Mouse (Mus musculus) intestine, embryonic 15.5 days (tissue): ENCODE measurements around the gene Gm20388. TPM values are rescaled to one million over a fixed set of nuclear protein-coding genes. Genes with fewer than 3 reads are reported as not detected.

Experiments used
- ATAC-seq: fragments of 200-750 bp; cut with Nextera tagmentation; 2 replicates; pipeline ENCODE4 v1.8.0; 2017; ENCODE audit warnings: moderate TSS enrichment, moderate library complexity
- H3K27ac ChIP-seq: fragments of 300-500 bp; sonication (generic); 2 replicates; pipeline ENCODE4 v1.5.1; 2015; ENCODE audit warnings: mild to moderate bottlenecking, inconsistent platforms
- H3K27me3 ChIP-seq: fragments of 300-500 bp; sonication (generic); replicated peaks from 2 replicates; pipeline ENCODE4 v1.6.1; 2015; ENCODE audit warnings: inconsistent platforms
- H3K36me3 ChIP-seq: fragments of 300-500 bp; sonication (generic); 2 replicates; pipeline ENCODE4 v1.6.1; 2015; ENCODE audit warnings: inconsistent platforms
- H3K4me1 ChIP-seq: fragments of 300-500 bp; sonication (generic); replicated peaks from 2 replicates; pipeline ENCODE4 v1.6.1; 2015; ENCODE audit warnings: inconsistent platforms
- H3K4me2 ChIP-seq: fragments of 300-500 bp; sonication (generic); replicated peaks from 2 replicates; pipeline ENCODE4 v1.6.1; 2015; ENCODE audit warnings: mild to moderate bottlenecking, inconsistent platforms
- H3K4me3 ChIP-seq: fragments of 300-500 bp; sonication (generic); replicated peaks from 2 replicates; pipeline ENCODE4 v1.5.1; 2015; ENCODE audit warnings: inconsistent platforms
- H3K9ac ChIP-seq: fragments of 300-500 bp; sonication (generic); 2 replicates; pipeline ENCODE4 v1.6.1; 2015; ENCODE audit warnings: inconsistent platforms
- H3K9me3 ChIP-seq: fragments of 300-500 bp; sonication (generic); 2 replicates; pipeline ENCODE4 v1.6.1; 2016; ENCODE audit warnings: inconsistent platforms
- WGBS: fragments of 180-500 bp; shearing (Covaris S2); methylation state at CpG from one replicate; pipeline ENCODE4 v1.1.7; 2015; 5-methylcytosine and 5-hydroxymethylcytosine counted together
- polyA plus RNA-seq: library from polyadenylated mRNA; unstranded; fragments of >200 nt; fragmentation: Nextera tagmentation; extraction: Ambion mirVana; gene quantifications from 2 replicates; pipeline ENCODE4 v1.2.1, GENCODE M21; 2015

Gene Gm20388
- polyA plus RNA-seq, 1 experiment from 2014 or later: not detected

- Histone ChIP-seq H3K4me1 (peaks cover 32% of the 10 kb centered on the region), H3K4me2 (no peak overlapping the region), H3K9ac (no peak overlapping the region), H3K36me3 (no peaks in the 10 kb centered on the region), H3K4me3 (no peak overlapping the region), H3K9me3 (no peaks in the 10 kb centered on the region), H3K27ac (no peak overlapping the region), H3K27me3 (no peaks in the 10 kb centered on the region)
- ATAC-seq: no peak
- 60% methylated on average over 3 of the region's 3 CpGs for WGBS
Observed at GRCm38 (mm10) chr8:122935912-122936311, 3025.3 kb downstream of the Gm20388 start.

DNA sequence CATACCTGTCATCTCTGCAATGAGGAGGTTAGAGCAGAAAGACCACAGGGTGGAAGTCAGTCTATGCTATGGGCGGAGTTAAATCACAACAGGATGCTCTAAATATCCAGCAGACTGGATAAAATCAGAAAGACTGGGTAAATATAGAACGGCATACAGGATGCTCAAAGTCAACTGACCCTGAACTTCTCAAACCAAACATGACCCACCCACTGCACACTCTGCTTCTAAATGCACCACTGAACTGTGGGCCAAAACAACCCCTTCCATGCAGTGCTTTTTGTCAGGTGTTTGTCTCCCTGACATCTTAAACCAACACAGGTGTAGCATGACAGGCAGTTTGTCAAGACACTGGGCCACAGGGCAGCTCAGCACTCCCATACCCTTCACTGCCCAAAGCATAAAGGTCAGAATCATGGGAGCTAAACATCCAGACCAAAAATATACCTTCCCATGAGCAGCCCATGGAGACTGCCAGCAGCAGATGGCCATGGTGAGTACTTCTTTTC, 3027.0 kb downstream of the Gm20388 start:
- H3K4me2 ChIP-seq: no peak overlapping the region
- H3K36me3 ChIP-seq: no peaks in the 10 kb centered on the region
- H3K27ac ChIP-seq: no peak overlapping the region
- no peaks in the 10 kb centered on the region for H3K9me3 ChIP-seq
- 56% methylated on average over 2 of the region's 2 CpGs for WGBS
- H3K27me3 ChIP-seq: no peaks in the 10 kb centered on the region
- no peak overlapping the region for H3K4me3 ChIP-seq
- H3K9ac ChIP-seq: no peak overlapping the region
- H3K4me1 ChIP-seq: peaks cover 22% of the 10 kb centered on the region
- ATAC-seq: no peak

DNA sequence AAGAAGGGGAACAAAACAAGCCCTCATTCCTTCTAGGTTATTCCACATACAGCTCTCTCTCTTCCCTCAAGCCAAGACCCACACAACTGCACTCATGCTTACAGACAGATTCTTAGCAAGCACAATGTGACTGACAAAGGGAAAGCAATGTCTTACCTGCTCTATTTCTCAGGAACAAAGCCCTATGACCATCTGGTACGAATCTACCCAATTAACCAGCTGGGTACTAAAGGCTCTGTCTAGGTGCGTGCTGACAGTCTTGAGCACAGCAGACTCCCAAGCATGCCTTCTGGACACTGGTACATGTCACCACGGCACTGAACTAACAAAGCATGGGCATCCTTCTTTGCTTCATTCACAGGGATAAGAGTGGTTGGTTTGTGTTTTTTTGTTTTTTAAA, 3027.5 kb downstream of the Gm20388 start:
- WGBS: 79% methylated on average over 3 of the region's 3 CpGs
- Histone ChIP-seq H3K4me3 (no peak overlapping the region), H3K9me3 (no peaks in the 10 kb centered on the region), H3K27me3 (no peaks in the 10 kb centered on the region), H3K4me1 (peaks cover 22% of the 10 kb centered on the region), H3K9ac (no peak overlapping the region), H3K4me2 (no peak overlapping the region), H3K27ac (no peak overlapping the region), H3K36me3 (no peaks in the 10 kb centered on the region)
- ATAC-seq: no peak

DNA sequence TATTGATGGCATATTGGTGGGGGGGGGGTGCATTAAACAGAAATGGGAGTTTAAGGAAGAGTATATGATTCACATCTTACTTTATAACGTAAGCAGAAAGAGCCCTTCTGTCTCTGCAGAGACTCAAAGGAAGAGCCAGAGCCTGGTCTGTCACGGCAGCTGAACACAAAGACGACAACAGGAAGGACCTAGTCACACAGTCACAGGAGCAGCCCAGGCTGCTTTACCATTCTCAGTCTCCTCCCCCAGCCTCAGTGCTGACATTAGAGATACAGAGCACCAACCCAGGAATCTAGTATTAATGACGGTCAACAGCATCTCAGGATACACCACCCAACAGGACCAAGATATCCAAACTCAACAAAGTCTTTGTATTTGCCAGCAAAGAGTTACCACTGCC, 3027.9 kb downstream of the Gm20388 start:
- H3K36me3 ChIP-seq: no peaks in the 10 kb centered on the region
- no peak overlapping the region for H3K4me2 ChIP-seq
- no peaks in the 10 kb centered on the region for H3K9me3 ChIP-seq
- H3K9ac ChIP-seq: no peak overlapping the region
- no peak for ATAC-seq
- H3K27ac ChIP-seq: no peak overlapping the region
- H3K4me3 ChIP-seq: no peak overlapping the region
- peaks cover 22% of the 10 kb centered on the region for H3K4me1 ChIP-seq
- 21% methylated on average over 4 of the region's 4 CpGs for WGBS
- H3K27me3 ChIP-seq: no peaks in the 10 kb centered on the region

DNA sequence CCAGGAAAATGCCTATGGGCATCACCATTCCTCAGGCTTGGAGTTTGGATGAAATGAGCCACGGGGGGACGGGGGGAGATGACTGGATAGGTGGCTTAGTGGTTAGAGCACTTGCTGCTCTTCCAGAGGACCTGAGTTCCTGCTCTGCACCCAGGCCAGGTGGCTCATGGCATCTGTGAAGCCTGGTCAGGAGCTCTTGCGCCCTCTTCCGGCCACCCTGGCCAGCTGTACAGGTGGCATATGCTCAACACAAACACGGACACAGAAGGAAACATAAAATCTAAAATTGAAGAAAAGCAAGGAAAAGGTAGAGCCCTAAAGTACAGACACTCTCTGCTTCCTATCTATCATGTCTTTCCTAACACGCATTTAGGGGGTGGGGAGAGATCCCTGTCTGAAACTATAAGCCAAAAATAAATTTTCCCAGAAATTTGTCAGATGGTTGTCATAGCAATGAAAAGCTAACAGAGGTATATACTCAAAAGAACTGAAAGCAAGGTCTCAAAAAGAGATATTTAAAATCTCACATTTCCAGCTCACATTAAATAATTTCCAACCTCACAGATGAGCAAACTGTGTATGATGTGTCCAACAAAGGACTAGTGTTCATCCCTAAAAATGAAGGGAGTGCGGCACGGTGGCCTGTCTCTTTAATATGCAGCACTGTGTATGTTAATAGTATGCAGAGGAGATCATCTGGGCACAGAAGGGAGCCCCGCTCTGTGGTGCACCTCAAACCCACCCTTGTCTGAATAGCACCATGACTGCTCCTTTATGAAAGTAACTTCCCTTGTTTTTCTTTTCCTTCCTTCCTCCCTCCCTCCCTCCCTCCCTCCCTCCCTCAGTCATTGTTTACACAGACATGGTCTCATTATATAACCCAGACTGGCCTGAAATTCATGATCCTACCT, 3032.4 kb downstream of the Gm20388 start:
- Histone ChIP-seq H3K27ac (no peak overlapping the region), H3K9ac (no peak overlapping the region), H3K27me3 (no peaks in the 10 kb centered on the region), H3K9me3 (no peaks in the 10 kb centered on the region), H3K4me2 (no peak overlapping the region), H3K4me3 (no peak overlapping the region), H3K36me3 (no peaks in the 10 kb centered on the region), H3K4me1 (peaks cover 13% of the 10 kb centered on the region)
- 71% methylated on average over 9 of the region's 9 CpGs for WGBS
- no peak for ATAC-seq

DNA sequence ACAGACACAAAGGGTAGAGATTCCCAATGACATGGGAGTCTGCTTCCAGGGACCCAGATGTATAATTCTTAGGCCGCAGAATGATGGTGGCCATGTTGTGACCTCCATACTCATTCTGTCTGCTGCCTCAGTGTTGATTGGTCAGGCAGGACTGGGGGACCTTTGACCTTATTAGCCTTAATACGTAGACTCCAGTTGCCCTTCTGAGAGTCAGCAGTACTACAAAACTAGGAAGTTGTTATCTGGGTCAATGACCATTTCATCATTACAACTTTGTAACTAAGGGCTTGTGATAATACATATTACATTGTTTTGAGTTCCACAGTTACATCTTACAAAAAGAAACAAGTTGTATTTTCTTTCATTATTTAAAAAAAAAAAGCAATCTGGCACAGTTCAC, 3035.1 kb downstream of the Gm20388 start:
- Histone ChIP-seq H3K4me1 (peaks cover 14% of the 10 kb centered on the region), H3K9me3 (no peaks in the 10 kb centered on the region), H3K4me3 (no peak overlapping the region), H3K36me3 (no peaks in the 10 kb centered on the region), H3K9ac (no peak overlapping the region), H3K4me2 (no peak overlapping the region), H3K27ac (no peak overlapping the region), H3K27me3 (no peaks in the 10 kb centered on the region)
- 72% methylated on average over 2 of the region's 2 CpGs for WGBS
- no peak for ATAC-seq

DNA sequence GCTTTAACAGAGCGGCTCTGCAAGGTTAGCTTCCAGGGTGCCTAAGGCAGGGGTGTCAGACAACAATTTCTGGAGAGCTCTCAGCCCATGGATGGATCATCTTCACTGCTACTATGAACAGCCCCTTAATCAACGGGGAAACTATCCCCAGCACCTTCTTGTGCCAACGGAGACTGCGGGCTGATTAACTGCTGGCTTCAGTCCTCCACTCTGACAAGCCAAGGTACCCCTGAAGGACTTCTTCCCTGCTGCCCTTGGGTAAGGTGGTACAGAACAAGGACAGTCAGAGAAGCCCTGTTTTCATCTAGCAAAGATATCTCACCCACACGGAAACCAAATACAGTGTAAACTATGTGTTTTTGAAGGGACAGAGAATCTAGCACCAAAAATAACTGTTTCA, 3039.1 kb downstream of the Gm20388 start:
- Histone ChIP-seq H3K36me3 (no peaks in the 10 kb centered on the region), H3K4me1 (peaks cover 10% of the 10 kb centered on the region; the same call in 1 of the 2 replicates), H3K9ac (no peak overlapping the region), H3K4me3 (no peak overlapping the region), H3K27me3 (no peaks in the 10 kb centered on the region), H3K4me2 (no peak overlapping the region), H3K9me3 (no peaks in the 10 kb centered on the region), H3K27ac (no peak overlapping the region; the same call in 1 of the 2 replicates)
- ATAC-seq: no peak
- 75% methylated on average over 5 of the region's 5 CpGs for WGBS

DNA sequence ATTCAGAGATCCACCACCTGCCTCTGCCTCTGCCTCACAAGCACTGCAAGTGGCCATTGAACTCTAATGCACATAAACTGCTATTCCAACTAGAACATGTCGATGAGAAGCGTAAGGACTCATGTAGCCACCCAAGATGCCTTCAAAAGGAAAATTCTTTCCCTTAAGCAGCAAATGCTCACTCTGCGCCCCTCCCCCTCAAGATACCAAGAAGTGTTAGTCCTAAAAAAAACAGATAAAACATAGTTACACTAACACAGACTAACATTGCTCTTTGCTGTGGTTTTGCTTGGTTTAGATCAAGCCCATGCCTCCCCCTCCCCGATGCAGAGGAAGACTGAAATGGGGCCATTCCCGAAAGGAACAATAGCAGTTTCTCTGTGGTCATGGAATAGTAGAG, 3040.8 kb downstream of the Gm20388 start:
- ATAC-seq: no peak
- peaks cover 10% of the 10 kb centered on the region; the same call in 1 of the 2 replicates for H3K4me1 ChIP-seq
- no peak overlapping the region for H3K4me2 ChIP-seq
- H3K9ac ChIP-seq: no peak overlapping the region
- no peak overlapping the region for H3K4me3 ChIP-seq
- no peaks in the 10 kb centered on the region for H3K9me3 ChIP-seq
- H3K27ac ChIP-seq: no peak overlapping the region
- 79% methylated on average over 5 of the region's 5 CpGs for WGBS
- H3K36me3 ChIP-seq: no peaks in the 10 kb centered on the region
- H3K27me3 ChIP-seq: no peaks in the 10 kb centered on the region

DNA sequence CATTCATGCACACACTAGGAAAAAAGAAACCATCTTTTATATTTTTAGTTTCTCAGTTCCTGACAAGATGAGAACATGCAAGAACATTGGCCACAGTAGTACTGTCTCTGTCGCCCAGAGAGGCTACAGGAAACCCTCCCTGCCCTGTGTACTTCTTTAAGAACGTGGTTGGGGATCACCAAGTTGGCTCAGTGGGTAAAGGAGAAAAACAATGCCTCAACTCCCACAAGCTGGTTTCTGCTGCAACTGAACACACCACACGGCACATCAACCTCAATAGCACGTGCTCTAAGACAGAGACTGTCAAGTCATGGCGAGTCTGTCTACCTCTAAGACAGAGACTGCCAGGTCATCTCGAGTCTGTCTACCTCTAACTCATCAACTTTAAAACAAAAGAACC, 3042.4 kb downstream of the Gm20388 start:
- no peak for ATAC-seq
- 82% methylated on average over 6 of the region's 6 CpGs for WGBS
- H3K9me3 ChIP-seq: no peaks in the 10 kb centered on the region
- H3K4me2 ChIP-seq: no peak overlapping the region
- H3K9ac ChIP-seq: no peak overlapping the region
- H3K27me3 ChIP-seq: no peaks in the 10 kb centered on the region
- H3K36me3 ChIP-seq: no peaks in the 10 kb centered on the region
- no peak overlapping the region for H3K4me3 ChIP-seq
- no peak overlapping the region for H3K27ac ChIP-seq
- H3K4me1 ChIP-seq: peaks cover 12% of the 10 kb centered on the region; the same call in 1 of the 2 replicates

DNA sequence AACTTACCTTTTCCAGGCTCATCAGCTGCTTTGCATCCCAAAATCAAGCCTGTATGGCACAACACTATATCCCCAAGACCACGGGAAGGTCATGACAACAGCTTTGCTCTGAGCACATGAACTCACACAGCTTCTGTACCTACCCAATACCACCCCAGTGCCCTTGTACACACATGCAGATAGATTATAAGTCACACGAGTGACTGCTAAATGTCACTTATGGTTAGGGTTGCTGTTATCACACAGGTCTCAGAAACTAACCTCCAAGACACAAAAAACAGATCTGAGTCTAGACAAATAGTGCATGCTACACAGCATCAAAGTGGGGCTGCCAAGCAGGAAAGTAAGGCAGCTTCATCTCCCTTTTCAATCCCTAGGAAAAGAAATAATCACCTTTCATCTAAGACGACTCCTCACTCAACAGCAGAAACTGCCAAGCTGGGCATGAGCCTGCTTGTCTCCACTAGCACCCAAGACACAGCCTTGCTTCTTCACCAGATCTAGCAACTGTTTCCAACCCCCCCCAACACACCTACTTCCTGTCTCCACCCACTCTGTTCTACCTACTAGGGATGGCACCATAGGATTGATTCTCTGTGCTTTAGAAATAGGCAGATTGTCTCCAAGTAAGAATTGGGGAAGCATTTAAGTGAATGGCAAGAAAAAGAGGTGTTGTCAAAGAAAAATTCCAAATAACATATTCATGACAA, 3043.6 kb downstream of the Gm20388 start:
- no peak overlapping the region for H3K9ac ChIP-seq
- ATAC-seq: no peak
- peaks cover 11% of the 10 kb centered on the region; the same call in 1 of the 2 replicates for H3K4me1 ChIP-seq
- WGBS: 81% methylated on average over 3 of the region's 3 CpGs
- no peaks in the 10 kb centered on the region for H3K36me3 ChIP-seq
- H3K9me3 ChIP-seq: no peaks in the 10 kb centered on the region
- no peaks in the 10 kb centered on the region for H3K27me3 ChIP-seq
- no peak overlapping the region for H3K4me2 ChIP-seq
- H3K27ac ChIP-seq: no peak overlapping the region
- H3K4me3 ChIP-seq: no peak overlapping the region

DNA sequence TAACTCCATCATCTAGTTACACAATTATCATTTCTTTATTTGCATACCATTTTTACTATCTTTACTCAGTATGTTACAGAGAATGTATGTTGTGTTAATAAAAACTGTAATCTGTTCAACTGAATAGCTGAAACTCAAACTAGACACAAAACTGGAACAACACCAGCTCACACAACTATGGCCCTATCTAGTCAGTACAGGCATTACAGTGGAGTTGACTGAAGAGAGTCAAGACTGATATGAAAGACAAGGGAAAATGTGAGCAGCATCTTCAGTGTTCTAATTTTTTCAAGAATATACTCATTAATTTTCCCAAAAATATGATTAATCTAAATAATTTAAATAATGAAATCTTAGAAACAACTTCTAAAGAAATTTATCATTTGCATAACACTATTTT, 3044.6 kb downstream of the Gm20388 start:
- H3K27me3 ChIP-seq: no peaks in the 10 kb centered on the region
- no peak overlapping the region for H3K4me2 ChIP-seq
- H3K4me3 ChIP-seq: no peak overlapping the region

DNA sequence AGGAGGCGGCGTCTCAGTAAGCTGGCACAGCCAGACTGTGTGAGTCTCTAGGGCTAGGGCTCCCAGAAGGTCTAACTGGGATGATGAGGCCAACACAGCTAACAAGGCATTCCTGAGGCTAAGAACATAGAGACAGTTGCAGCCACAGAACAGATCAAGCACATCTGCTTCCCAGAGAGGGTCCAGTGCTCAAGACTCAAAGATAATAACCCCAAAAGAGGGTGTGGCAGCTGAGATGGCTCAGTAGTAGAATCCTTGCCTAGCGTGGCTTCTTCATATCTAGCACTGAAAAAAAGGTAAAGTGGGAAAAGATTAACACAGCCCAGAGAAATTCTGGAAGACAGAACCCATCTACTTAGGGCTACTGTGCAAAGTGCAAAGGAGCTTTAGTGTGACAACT, 3045.4 kb downstream of the Gm20388 start:
- ATAC-seq: no peak
- Histone ChIP-seq H3K9ac (no peak overlapping the region), H3K4me2 (no peak overlapping the region), H3K27me3 (no peaks in the 10 kb centered on the region), H3K4me1 (peaks cover 9% of the 10 kb centered on the region), H3K9me3 (no peaks in the 10 kb centered on the region), H3K27ac (no peak overlapping the region), H3K36me3 (no peaks in the 10 kb centered on the region), H3K4me3 (no peak overlapping the region)
- 87% methylated on average over 3 of the region's 3 CpGs for WGBS

More for the DNA sequence above, 3044.6 kb downstream of the Gm20388 start:
- H3K9me3 ChIP-seq: no peaks in the 10 kb centered on the region
- no peaks in the 10 kb centered on the region for H3K36me3 ChIP-seq
- no peak overlapping the region for H3K27ac ChIP-seq
- no peak overlapping the region for H3K9ac ChIP-seq
- H3K4me1 ChIP-seq: peaks cover 6% of the 10 kb centered on the region; the same call in 1 of the 2 replicates
- ATAC-seq: no peak
